Mouse (Mus musculus) stomach, embryonic 16.5 days (tissue): ENCODE data around the gene Poldip2. TPM values are rescaled to one million over a fixed set of nuclear protein-coding genes. Genes with fewer than 3 reads are reported as not detected.
A peak's percentile ranks its signal among the peaks of the same experiment; 100 is the strongest.

ENCODE experiments used
- ATAC-seq: fragments of 200-750 bp; cut with Nextera tagmentation; 2 replicates; pipeline ENCODE4 v1.8.0; 2017; ENCODE audit warnings: moderate number of reproducible peaks, moderate TSS enrichment; ENCODE audit not compliant: insufficient read depth, low FRiP score
- H3K27ac ChIP-seq: fragments of 300-500 bp; sonication (generic); 2 replicates; pipeline ENCODE4 v1.5.1; 2014; ENCODE audit warnings: low read length
- H3K27me3 ChIP-seq: fragments of 300-500 bp; sonication (generic); 2 replicates; pipeline ENCODE4 v1.6.1; 2014; ENCODE audit warnings: low read length, control low read depth, mixed read lengths; ENCODE audit not compliant: control insufficient read depth, insufficient read depth
- H3K36me3 ChIP-seq: fragments of 300-500 bp; sonication (generic); 2 replicates; pipeline ENCODE4 v1.6.1; 2014; ENCODE audit warnings: low read length; ENCODE audit not compliant: control insufficient read depth, insufficient read depth
- H3K4me1 ChIP-seq: fragments of 300-500 bp; sonication (generic); 2 replicates; pipeline ENCODE4 v1.6.1; 2014; ENCODE audit warnings: low read length, control low read depth, mixed read lengths; ENCODE audit not compliant: control insufficient read depth, insufficient read depth
- H3K4me2 ChIP-seq: fragments of 300-500 bp; sonication (generic); 2 replicates; pipeline ENCODE4 v1.6.1; 2014; ENCODE audit warnings: low read depth, low read length, mixed read lengths
- H3K4me3 ChIP-seq: fragments of 300-500 bp; sonication (generic); replicated peaks from 2 replicates; pipeline ENCODE4 v1.5.1; 2014; ENCODE audit warnings: mild to moderate bottlenecking, low read length
- H3K9ac ChIP-seq: fragments of 300-500 bp; sonication (generic); 2 replicates; pipeline ENCODE4 v1.6.1; 2014; ENCODE audit warnings: low read length
- H3K9me3 ChIP-seq: fragments of 300-500 bp; sonication (generic); replicated peaks from 2 replicates; pipeline ENCODE4 v1.6.1; 2016; ENCODE audit warnings: low read length, control low read depth; ENCODE audit not compliant: control insufficient read depth
- whole genome bisulfite sequencing: fragments of 180-500 bp; shearing (Covaris S2); extraction: QIAGEN DNeasy Blood & Tissue Kit; methylation state at CpG from one replicate; pipeline ENCODE4 v1.1.7; 2014; 5-methylcytosine and 5-hydroxymethylcytosine counted together
- polyA plus RNA-seq: library from polyadenylated mRNA; unstranded; fragments of >200 nt; fragmentation: Nextera tagmentation; extraction: Ambion mirVana; gene quantifications from 2 replicates; pipeline ENCODE4 v1.2.1, GENCODE M21; 2015

The Poldip2 gene
- 131 and 136 TPM in 2 replicates for polyA plus RNA-seq

GRCm38 (mm10) chr11:78512025-78512957 is at the start of gene Poldip2, which contains the start of gene Tmem199:
TSS of gene Poldip2 (plus strand) at chr11:78512193.
TSS of gene Tmem199 (minus strand) at chr11:78512172.
- peak within 1 kb of the TSS; percentile 75 for H3K27ac ChIP-seq
- H3K27me3 ChIP-seq = no peaks in the 10 kb centered on the region
- peak within 1 kb of the TSS; percentile 93 for H3K4me3 ChIP-seq
- peaks cover 13% of the 10 kb centered on the region for H3K4me1 ChIP-seq
- H3K9me3 ChIP-seq = no peaks in the 10 kb centered on the region
- H3K36me3 ChIP-seq = peaks cover 19% of the 10 kb centered on the region
- H3K9ac ChIP-seq = peak within 1 kb of the TSS; percentile 98
- peak within 1 kb of the TSS; percentile 93 for H3K4me2 ChIP-seq
- peak; percentile 99 for ATAC-seq
- WGBS = under 1% methylated on average over 67 of the region's 67 CpGs

- Histone ChIP-seq H3K4me1 (peaks cover 18% of the 10 kb centered on the region), H3K4me2 (no peak overlapping the region), H3K27me3 (no peaks in the 10 kb centered on the region), H3K4me3 (no peak overlapping the region), H3K9ac (no peak overlapping the region), H3K36me3 (no peaks in the 10 kb centered on the region), H3K27ac (no peak overlapping the region), H3K9me3 (no peaks in the 10 kb centered on the region)
- ATAC-seq = no peak
- 70% methylated on average over 5 of the region's 5 CpGs for WGBS
Measured at GRCm38 (mm10) chr11:78462669-78463068, 49.3 kb upstream of the Poldip2 start.

DNA sequence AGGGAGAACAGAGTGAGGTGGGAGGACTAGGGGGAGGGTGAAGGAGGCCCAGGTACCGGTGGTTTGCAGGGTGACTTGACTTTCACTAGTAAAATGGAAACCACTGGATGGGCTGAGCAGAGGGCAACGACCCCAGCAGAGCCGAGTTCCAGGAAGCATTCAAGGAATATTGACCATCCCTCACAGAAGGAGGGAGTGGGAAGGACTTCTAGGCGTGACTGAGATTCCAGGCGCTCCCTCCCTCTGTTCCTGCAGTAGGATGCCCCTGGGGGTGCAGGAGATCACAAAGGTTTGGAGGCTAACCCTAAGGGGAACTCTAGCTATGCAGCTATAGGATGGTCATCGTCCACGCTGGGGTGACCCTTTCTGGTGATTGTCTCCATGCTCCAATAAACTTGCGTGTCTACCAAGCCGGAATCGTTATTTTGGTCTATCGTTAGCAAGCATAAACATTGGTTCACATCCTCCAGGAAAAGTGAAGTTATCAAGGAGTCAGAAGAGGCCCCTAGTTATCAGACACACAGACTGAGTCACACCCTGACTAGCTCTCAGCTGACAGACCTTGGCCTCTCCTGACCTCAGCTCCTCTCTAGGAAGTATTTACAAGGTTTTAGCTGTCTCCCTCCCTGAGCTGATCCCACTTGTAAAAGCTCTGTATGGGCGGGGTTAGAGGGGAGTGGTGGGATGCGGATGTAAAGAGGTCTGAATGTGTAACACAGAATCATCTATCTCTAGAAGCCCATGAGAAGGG is 48.5 kb upstream of the Poldip2 start:
- H3K4me2 ChIP-seq = no peak overlapping the region
- H3K4me3 ChIP-seq = no peak overlapping the region
- ATAC-seq = no peak
- H3K27ac ChIP-seq = no peak overlapping the region
- H3K36me3 ChIP-seq = no peaks in the 10 kb centered on the region
- peaks cover 18% of the 10 kb centered on the region for H3K4me1 ChIP-seq
- H3K27me3 ChIP-seq = no peaks in the 10 kb centered on the region
- 50% methylated on average over 13 of the region's 13 CpGs for WGBS
- no peak overlapping the region for H3K9ac ChIP-seq
- H3K9me3 ChIP-seq = no peaks in the 10 kb centered on the region

- no peaks in the 10 kb centered on the region for H3K9me3 ChIP-seq
- no peaks in the 10 kb centered on the region for H3K36me3 ChIP-seq
- peak overlapping the region; percentile 76 for H3K4me3 ChIP-seq
- H3K9ac ChIP-seq = peak overlapping the region; percentile 85
- WGBS = 29% methylated on average over 9 of the region's 9 CpGs
- no peak for ATAC-seq
- peak overlapping the region; percentile 86 for H3K4me2 ChIP-seq
- H3K4me1 ChIP-seq = peaks cover 18% of the 10 kb centered on the region
- H3K27me3 ChIP-seq = no peaks in the 10 kb centered on the region
- peak overlapping the region; percentile 96 for H3K27ac ChIP-seq
Measured at GRCm38 (mm10) chr11:78465116-78465515, 46.9 kb upstream of the Poldip2 start.

- H3K9me3 ChIP-seq = no peaks in the 10 kb centered on the region
- H3K27me3 ChIP-seq = no peaks in the 10 kb centered on the region
- no peaks in the 10 kb centered on the region for H3K36me3 ChIP-seq
- H3K4me2 ChIP-seq = peak within 1 kb of the TSS; percentile 86
- peak within 1 kb of the TSS; percentile 85 for H3K9ac ChIP-seq
- ATAC-seq = peak; percentile 94
- WGBS = under 1% methylated on average over 41 of the region's 41 CpGs
- H3K4me1 ChIP-seq = peaks cover 18% of the 10 kb centered on the region
- H3K27ac ChIP-seq = peak within 1 kb of the TSS; percentile 96
- peak within 1 kb of the TSS; percentile 76 for H3K4me3 ChIP-seq
Measured at GRCm38 (mm10) chr11:78465568-78466180, 46.3 kb upstream of the Poldip2 start, which contains the start of gene Slc46a1. TSS of gene Slc46a1 (plus strand) at chr11:78465697.

GRCm38 (mm10) chr11:78466242-78466912 is 45.6 kb upstream of the Poldip2 start:
- no peaks in the 10 kb centered on the region for H3K36me3 ChIP-seq
- peak; percentile 6; the same call in 1 of the 2 replicates for ATAC-seq
- H3K4me1 ChIP-seq = peaks cover 18% of the 10 kb centered on the region
- WGBS = 69% methylated on average over 23 of the region's 23 CpGs
- H3K4me3 ChIP-seq = peak overlapping the region; percentile 76
- peak overlapping the region; percentile 85 for H3K9ac ChIP-seq
- no peaks in the 10 kb centered on the region for H3K9me3 ChIP-seq
- H3K27me3 ChIP-seq = no peaks in the 10 kb centered on the region
- peak overlapping the region; percentile 96 for H3K27ac ChIP-seq
- peak overlapping the region; percentile 86 for H3K4me2 ChIP-seq

GRCm38 (mm10) chr11:78467515-78467914 is 44.5 kb upstream of the Poldip2 start:
- no peaks in the 10 kb centered on the region for H3K36me3 ChIP-seq
- no peak for ATAC-seq
- no peak overlapping the region for H3K4me2 ChIP-seq
- H3K27me3 ChIP-seq = no peaks in the 10 kb centered on the region
- no peak overlapping the region for H3K27ac ChIP-seq
- no peak overlapping the region for H3K4me3 ChIP-seq
- H3K4me1 ChIP-seq = peaks cover 18% of the 10 kb centered on the region
- no peak overlapping the region for H3K9ac ChIP-seq
- no peaks in the 10 kb centered on the region for H3K9me3 ChIP-seq
- WGBS = 70% methylated on average over 7 of the region's 7 CpGs

DNA sequence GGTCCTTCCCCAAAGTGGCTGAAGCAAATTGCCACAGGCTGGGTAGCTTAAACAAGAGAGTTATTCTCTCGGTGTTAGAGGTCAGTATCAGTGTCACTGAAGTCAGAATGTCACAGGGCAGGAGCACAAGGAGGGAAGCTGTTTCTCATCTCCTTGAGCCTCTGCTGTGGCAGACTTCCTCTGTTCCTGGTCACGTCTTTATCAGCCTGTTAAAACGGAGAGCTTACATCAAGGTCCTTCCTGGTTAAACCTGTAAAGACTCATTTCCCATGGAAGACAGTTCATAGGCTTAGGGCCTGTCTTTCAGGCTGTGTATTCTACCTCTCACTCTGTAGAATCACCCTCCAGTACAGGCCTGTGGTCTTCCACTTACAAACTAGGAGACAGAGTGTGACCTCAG is 44.1 kb upstream of the Poldip2 start:
- Histone ChIP-seq H3K4me3 (no peak overlapping the region), H3K27ac (peak overlapping the region; percentile 10; the same call in 1 of the 2 replicates)

More for the DNA sequence above, 44.1 kb upstream of the Poldip2 start:
- H3K9ac ChIP-seq = no peak overlapping the region
- H3K4me2 ChIP-seq = no peak overlapping the region
- H3K9me3 ChIP-seq = no peaks in the 10 kb centered on the region
- 39% methylated on average over 3 of the region's 3 CpGs for WGBS
- H3K36me3 ChIP-seq = no peaks in the 10 kb centered on the region
- no peaks in the 10 kb centered on the region for H3K27me3 ChIP-seq
- peaks cover 18% of the 10 kb centered on the region for H3K4me1 ChIP-seq
- ATAC-seq = no peak
